Mouse (Mus musculus): ENCODE measurements around the gene Rnase1.
"Not testable (repeated sequence)": the region's sequence is repeated elsewhere in the genome, so short reads cannot be mapped to it uniquely, and the experiment has no call there.

The Rnase1 gene

GRCm38 (mm10) chr14:51146685-51147084 is at the start of gene Rnase1:
Gene Rnase1 (minus strand): TSS chr14:51146785.
- DNase-seq = no peak

DNA sequence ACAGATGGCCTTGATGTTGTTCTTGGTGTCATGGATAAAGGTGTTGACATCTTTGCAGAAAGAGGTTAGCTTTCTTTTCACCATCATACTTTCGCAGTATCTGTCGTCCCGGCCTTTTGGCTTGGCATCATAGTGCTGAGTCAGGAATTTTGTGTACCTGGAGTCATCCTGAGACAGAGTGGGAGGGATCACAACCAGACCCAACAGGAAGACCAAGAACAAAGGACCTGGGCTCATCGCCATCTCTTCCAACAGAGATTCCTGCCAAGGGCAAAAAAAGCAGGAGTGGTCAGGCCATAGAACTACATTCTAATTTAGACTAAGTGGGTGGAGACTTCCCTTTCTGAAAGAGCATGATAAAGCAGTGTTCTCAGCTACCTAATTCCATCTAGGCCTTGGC is 49.1 kb upstream of the Rnase1 start:
- peak; percentile 46 for DNase-seq

- DNase-seq = not testable (repeated sequence)
Measured at GRCm38 (mm10) chr14:51181051-51181450, 34.5 kb upstream of the Rnase1 start.

- DNase-seq = no peak
Measured at GRCm38 (mm10) chr14:51173843-51174242, 27.3 kb upstream of the Rnase1 start.

GRCm38 (mm10) chr14:51172947-51173346 is 26.4 kb upstream of the Rnase1 start:
- not testable (repeated sequence) for DNase-seq

DNA sequence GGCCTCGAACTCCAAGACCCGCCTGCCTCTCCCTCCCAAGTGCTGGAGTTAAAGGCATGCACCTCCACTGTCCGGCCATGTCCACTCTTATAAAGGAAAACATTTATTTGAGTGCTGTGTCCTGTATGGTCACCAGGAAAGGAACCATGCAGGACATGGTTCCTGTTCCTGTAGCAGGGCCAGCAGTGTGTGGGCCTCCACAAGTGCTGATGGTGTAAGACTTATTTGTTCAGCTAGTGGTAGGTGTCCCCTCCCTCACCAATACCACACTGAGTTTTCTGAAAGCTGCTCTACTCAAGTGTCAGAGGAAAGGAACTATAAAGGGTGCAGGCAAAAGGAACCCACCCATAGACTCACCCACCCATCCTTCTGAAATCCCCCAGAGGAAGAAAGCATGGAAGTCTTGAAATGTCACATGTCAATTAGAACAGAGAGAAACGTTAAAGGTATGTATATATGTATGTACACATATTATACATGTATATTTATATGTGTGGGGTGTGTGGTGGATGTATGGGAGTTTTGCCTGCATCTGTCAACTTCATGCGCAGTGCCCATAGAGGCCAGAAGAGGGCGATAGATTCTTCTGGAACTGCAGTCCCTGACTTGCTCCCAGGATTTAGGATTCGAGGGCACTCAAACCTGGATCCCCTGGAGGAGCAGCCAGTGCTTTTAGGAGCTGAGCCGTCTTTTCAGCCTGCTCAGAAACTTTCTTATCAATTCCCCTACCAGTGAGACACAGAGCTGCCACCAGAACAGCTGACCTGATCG is 25.7 kb upstream of the Rnase1 start:
- DNase-seq = peak; percentile 39

GRCm38 (mm10) chr14:51166068-51166467 is 19.5 kb upstream of the Rnase1 start:
- DNase-seq = no peak

DNA sequence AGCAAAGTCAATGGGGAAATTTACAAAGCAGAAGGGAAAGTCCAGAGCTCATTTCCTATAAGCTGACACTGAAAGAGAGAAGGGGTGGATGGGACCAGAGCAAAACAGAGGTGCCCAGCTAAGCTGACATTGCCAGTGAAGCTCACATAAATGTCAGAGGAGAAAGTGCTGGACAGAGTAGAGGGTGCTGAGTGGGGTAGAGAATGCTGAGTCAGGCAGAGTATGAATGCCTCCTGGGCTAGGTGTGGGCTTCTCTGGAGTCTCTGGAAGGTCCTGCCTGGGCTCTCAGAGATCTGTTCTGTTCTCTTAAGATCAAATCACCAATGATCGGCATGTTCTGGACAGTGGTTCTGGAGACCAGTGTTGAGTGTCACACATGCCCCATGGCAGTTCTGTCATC is 18.9 kb upstream of the Rnase1 start:
- DNase-seq = no peak

- DNase-seq = not testable (repeated sequence)
Measured at GRCm38 (mm10) chr14:51163323-51163722, 16.7 kb upstream of the Rnase1 start.

DNA sequence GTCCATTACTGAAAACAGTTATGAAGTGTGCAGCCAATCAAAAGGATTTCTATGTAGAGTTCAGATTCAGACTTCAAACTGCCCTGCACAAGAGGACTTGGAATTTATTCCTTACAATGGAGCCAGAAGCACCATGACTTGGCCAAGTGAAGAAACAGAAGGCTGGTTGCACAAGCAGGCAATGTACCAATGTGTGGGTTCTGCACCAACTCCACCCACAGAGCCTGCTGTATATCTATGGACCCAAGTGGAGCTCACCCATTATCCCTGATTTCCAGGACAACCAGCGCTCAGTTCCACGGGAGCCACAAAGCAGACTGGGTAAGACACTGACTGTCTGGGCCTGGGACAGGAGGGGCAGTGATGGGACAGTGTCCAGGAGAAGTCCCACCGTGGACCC is 15.4 kb upstream of the Rnase1 start, which contains the start of gene Rnase2b:
Rnase2b (plus strand) TSS at position 285 of the 400 bp plus-strand sequence.
- peak; percentile 19 for DNase-seq

- no peak for DNase-seq
Measured at GRCm38 (mm10) chr14:51157072-51157471, 10.5 kb upstream of the Rnase1 start.

- DNase-seq = no peak
Measured at GRCm38 (mm10) chr14:51156736-51157068, 10.1 kb upstream of the Rnase1 start.

DNA sequence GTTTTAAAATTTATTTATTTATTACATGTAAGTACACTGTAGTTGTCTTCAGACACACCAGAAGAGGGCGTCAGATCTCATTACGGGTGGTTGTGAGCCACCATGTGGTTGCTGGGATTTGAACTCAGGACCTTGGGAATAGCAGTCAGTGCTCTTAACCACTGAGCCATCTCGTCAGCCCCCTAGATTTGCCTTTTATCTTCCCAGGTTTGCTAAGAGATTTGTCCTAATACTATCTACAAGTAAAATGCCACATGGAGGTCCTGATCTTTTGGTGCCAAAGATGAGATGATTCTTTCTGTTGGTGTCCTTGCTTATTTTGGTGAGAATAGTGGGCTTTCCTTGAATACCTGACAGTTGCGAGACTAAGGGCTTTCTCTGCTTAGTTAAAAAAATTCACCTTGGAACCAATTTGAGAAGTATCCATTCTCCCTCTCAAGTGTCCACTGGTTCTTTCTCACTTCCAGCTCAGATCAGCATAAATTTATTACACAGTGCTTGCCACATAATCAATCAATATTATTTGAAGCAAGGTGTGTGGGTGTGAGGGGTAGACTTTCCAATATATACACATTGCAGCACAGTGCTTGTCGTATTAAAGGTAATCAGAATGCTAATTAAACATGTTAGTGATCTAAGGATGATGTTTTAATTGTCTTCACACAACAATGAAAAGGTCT is 9.6 kb upstream of the Rnase1 start:
- no peak for DNase-seq

DNA sequence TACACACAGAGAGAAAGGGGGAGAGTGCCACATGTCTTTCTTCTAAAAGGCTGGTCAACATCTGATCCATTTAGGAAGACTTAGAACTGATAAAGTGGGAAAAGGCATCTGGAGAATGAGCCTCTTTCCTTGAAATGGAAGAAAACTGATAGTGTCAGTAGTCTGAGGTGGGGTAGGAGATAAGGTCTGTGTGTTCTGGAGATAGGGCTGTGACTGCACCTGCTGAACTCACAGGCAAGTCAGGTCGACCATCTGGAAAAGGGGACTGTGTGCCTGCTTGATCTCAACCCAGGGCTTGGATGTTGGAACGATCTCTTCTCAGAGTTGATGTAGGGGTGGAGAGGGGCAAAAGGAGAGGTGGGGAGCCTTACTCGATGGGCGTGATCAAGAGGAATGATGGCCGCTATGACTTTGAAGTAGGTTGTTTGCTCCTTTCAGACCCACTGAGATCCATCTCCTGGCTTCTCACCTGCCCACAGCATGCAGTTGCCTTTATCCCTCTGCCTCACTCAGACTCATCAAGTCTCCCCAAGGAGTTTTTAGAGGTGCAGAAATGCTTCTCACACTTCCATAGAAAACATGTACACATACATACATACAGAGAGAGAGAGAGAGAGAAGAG is 5.8 kb upstream of the Rnase1 start:
- DNase-seq = no peak

DNA sequence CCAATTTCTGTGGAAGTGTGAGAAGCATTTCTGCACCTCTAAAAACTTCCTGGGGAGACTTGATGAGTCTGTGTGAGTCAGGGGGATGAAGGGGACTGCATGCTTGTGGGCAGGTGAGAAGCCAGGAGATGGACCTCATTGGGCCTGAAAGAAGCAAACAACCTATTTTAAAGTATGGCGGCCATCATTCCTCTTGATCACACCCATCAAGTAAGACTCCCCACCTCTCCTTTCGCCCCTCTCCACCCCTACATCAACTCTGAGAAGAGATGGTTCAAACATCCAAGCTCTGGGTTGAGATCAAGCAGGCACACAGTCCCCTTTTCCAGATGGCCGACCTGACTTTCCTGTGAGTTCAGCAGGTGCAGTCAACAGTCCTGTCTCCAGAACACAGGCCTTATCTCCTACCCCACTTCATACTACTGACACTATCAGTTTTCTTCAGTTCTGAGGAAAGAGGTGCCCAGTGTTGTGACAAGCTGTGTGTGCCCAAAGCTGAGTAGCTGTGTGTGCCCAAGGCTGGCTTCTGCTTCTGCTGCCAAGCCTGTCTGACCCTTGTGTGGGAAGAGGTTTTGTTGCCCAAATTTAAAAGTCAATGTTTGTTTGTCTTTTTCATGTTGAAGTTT is 3.7 kb upstream of the Rnase1 start:
- no peak for DNase-seq

DNA sequence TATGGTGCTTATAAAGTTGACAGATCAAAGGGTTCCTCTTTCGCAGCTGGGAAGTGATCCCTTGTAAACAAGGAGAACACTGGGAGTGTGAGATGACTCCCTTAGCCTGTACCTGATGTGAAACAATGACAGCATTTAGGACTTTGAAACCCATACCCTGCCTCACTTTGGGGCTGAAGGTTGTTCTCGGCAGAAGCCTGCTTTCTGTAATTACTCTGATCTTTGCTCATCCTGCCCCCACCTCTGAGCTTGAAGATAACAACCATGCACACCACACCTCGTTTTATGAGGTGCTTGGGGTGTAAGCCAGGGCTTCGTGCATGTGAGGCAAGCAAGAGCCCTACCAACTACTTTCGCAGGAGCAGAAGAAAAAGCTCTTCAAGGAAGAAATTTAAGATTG is 2.6 kb upstream of the Rnase1 start:
- no peak for DNase-seq

DNA sequence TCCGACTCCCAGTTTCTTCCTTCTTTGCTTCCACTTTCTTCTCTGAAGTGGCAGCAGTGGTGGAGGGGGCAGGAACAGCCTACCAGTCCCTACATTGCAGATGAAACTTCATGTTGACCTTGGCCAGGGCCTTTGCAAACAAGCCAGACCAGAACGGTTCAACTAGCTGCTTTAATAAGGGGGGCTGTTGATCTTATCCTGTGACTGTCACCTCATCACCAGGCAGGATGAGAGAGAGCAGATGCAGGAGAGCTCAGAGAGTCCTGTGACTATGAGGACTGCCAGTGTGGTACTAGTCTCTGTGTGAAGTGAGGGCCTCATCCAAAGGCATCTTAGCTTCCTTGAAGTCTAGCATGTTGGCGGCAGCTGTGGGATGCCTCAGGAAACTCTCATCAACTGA is 1.4 kb upstream of the Rnase1 start:
- DNase-seq = no peak

DNA sequence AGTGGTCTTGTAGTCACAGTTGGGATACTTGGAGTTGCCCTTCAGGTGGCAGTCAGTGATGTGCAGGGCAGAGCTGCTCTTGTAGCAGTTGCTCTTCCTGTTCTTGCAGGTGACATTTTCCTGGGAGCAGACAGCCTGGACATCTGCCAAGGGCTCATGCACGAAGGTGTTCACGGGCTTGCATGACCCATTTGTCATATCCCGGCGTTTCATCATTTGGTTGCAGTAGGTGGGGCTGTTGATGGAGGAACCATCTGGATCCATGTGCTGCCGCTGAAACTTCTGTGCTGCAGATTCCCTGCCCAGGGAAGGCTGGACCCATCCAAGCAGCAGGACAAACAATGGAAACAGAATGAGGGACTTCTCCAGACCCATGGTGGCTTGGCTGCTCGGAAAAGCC is 1.1 kb downstream of the Rnase1 start:
- DNase-seq = no peak

- no peak for DNase-seq
Measured at GRCm38 (mm10) chr14:51144451-51144850, 2.1 kb downstream of the Rnase1 start.

DNA sequence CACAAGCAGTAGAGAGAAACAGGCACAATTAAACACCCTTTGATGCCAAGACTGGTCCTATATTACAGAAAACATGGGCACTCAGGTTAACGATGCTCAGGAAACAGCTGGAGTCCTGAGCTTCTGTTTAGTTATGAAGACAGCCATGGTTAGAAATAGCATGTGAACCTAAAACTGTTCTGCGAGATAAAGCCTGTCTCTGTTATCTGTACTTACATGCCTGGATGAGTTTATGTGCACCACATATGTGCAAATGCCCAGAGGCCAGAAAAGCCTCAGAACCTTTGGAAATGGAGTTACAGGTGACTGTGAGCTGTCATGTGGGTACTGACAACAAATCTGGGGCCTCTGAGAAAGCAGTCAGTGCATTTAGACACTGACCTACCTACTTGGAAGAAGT is 2.6 kb downstream of the Rnase1 start:
- DNase-seq = no peak

- no peak for DNase-seq
Measured at GRCm38 (mm10) chr14:51143287-51143686, 3.3 kb downstream of the Rnase1 start.

DNA sequence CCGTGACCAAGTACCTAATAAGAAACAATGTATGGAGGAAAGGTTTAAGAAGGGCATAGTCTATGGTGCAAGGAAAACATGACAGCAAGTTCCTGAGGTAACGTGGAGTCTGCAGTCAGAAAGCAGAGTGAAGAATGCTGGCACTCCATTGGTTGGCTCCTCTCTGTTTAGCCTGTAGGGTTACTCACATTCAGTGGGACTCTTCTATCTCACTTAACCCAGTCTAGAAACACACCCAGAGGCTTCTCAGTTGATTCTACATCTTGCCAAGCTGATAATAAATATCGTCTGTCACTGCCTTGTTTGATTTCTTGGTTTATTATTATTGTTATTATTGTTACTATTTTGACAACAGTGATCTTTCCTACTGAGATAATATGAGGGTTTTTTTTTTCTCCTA is 4.0 kb downstream of the Rnase1 start:
- DNase-seq = no peak

- no peak for DNase-seq
Measured at GRCm38 (mm10) chr14:51142119-51142518, 4.5 kb downstream of the Rnase1 start.

DNA sequence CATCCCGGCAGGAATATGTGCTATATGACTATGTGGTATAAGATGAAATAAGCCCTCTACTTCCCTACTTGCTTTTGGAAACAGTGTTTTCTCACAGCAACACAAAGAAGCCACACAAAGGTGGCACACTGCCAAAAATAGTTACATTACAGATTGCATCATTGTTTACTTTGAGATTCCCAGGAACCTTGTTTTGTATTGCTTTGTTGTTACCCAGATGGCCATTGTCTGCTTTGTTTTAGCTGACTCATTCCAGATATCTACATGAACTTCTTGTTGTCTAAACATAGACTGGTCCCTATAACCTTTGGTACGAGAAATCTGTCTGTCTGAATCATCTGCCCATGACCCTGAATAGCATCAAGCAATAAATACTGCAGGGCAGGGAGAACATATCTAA is 6.2 kb downstream of the Rnase1 start:
- DNase-seq = no peak

Data from lung, postnatal 14 days (tissue).